Mouse (Mus musculus) myocyte (in vitro differentiated cells): ENCODE results near the gene Itpr2. TPM values are rescaled to one million over a fixed set of nuclear protein-coding genes. Genes with fewer than 3 reads are reported as not detected.

Experiments
- H3K27me3 ChIP-seq: one replicate; pipeline ENCODE4 v1.6.1; 2011; ENCODE audit not compliant: control insufficient read depth, insufficient read depth, insufficient read length
- H3K36me3 ChIP-seq: one replicate; pipeline ENCODE4 v1.6.1; 2011; ENCODE audit not compliant: control insufficient read depth, insufficient read depth
- H3K4me2 ChIP-seq: one replicate; pipeline ENCODE4 v1.6.1; 2011; ENCODE audit warnings: low read depth, control low read depth
- H3K4me3 ChIP-seq: one replicate; pipeline ENCODE4 v1.5.1; 2011; ENCODE audit warnings: mild to moderate bottlenecking, control low read depth, moderate library complexity
- H3K79me2 ChIP-seq: one replicate; pipeline ENCODE4 v1.6.1; 2011; ENCODE audit not compliant: control insufficient read depth, insufficient read depth
- H3ac ChIP-seq: one replicate; pipeline ENCODE4 v1.6.1; 2011; ENCODE audit not compliant: control insufficient read depth, insufficient read length
- CEBPB ChIP-seq: IDR thresholded peaks from 2 replicates; pipeline ENCODE4 v1.6.1; 2011; ENCODE audit warnings: mild to moderate bottlenecking, moderate library complexity; ENCODE audit not compliant: poor library complexity, insufficient read depth, severe bottlenecking
- E2F4 ChIP-seq: IDR thresholded peaks from one replicate; pipeline ENCODE4 v1.6.1; 2011; ENCODE audit warnings: mild to moderate bottlenecking, control low read depth, moderate library complexity; ENCODE audit not compliant: insufficient read depth
- MAX ChIP-seq: IDR thresholded peaks from one replicate; pipeline ENCODE4 v1.6.1; 2011; ENCODE audit warnings: low read depth, mild to moderate bottlenecking, control low read depth
- MYOD1 ChIP-seq, 3 experiments: IDR thresholded peaks; one replicate each; pipeline ENCODE4 v1.6.1; 2011; ENCODE audit warnings: control low read depth in 2 of 3, low read depth in 2 of 3, mild to moderate bottlenecking in 2 of 3, moderate library complexity in 1 of 3; ENCODE audit not compliant: insufficient read length in 2 of 3, control insufficient read depth in 1 of 3
- MYOG ChIP-seq, 3 experiments: IDR thresholded peaks; one replicate each; pipeline ENCODE4 v1.6.1; 2011; ENCODE audit warnings: control low read depth in 2 of 3, low read depth in 2 of 3, mild to moderate bottlenecking in 2 of 3; ENCODE audit not compliant: insufficient read length in 2 of 3, control insufficient read depth in 1 of 3, insufficient read depth in 1 of 3
- POLR2A ChIP-seq: IDR thresholded peaks from one replicate; pipeline ENCODE4 v1.6.1; 2011; ENCODE audit warnings: low read depth, mild to moderate bottlenecking, control low read depth, moderate library complexity; ENCODE audit not compliant: insufficient read length
- POLR2AphosphoS2 ChIP-seq: IDR thresholded peaks from one replicate; pipeline ENCODE4 v1.6.1; 2011; ENCODE audit warnings: low read depth, control low read depth; ENCODE audit not compliant: insufficient read length
- REST ChIP-seq: IDR thresholded peaks from one replicate; pipeline ENCODE4 v1.6.1; 2011; ENCODE audit warnings: mild to moderate bottlenecking, control low read depth, moderate library complexity; ENCODE audit not compliant: insufficient read depth, insufficient read length
- SRF ChIP-seq: IDR thresholded peaks from one replicate; pipeline ENCODE4 v1.6.1; 2011; ENCODE audit warnings: low read depth; ENCODE audit not compliant: control insufficient read depth, insufficient read length
- TCF12 ChIP-seq: IDR thresholded peaks from one replicate; pipeline ENCODE4 v1.6.1; 2011; ENCODE audit warnings: mild to moderate bottlenecking, control low read depth; ENCODE audit not compliant: poor library complexity, insufficient read depth, severe bottlenecking
- TCF3 ChIP-seq: IDR thresholded peaks from one replicate; pipeline ENCODE4 v1.6.1; 2011; ENCODE audit warnings: low read depth, control low read depth; ENCODE audit not compliant: insufficient read length
- USF1 ChIP-seq: IDR thresholded peaks from one replicate; pipeline ENCODE4 v1.6.1; 2011; ENCODE audit warnings: low read depth, mild to moderate bottlenecking, control low read depth, moderate library complexity
- polyA plus RNA-seq: library from polyadenylated mRNA; unstranded; fragments of >200 nt; fragmentation: generic; extraction: Trizol; gene quantifications from one replicate; pipeline ENCODE4 v1.2.1, GENCODE M21; 2012; ENCODE audit warnings: missing spikeins

Itpr2 gene
- polyA plus RNA-seq, 1 experiment = 4.7 TPM

GRCm38 (mm10) chr6:146513899-146514298, 11.9 kb upstream of the Itpr2 start:
- no peak overlapping the region for H3K4me2 ChIP-seq
- H3K36me3 ChIP-seq = no peaks in the 10 kb centered on the region
- no peak overlapping the region for H3K4me3 ChIP-seq
- no peak overlapping the region for H3ac ChIP-seq
- TF ChIP-seq CEBPB = no peak
- no peaks in the 10 kb centered on the region for H3K79me2 ChIP-seq
- H3K27me3 ChIP-seq = no peaks in the 10 kb centered on the region

DNA sequence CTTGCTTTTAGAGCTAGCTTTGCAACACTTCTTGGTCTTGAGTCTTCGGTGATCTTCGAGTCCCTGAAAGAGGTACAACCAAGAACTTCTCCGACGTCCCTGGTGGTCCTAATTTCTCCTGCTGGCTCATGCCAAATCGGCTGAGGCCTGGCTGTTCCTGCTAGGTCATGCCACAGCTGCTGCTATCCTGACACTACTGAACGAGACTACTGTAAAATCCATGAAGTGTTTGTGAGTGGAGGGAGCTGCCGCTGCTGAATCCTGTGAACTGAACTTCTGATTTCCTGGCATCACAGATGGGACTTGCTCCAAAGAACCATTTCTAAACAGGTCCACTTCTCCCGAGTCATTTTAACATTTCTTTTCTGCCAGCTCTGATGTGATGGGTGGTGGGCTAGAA, 11.4 kb upstream of the Itpr2 start:
- Histone ChIP-seq H3K27me3 (no peaks in the 10 kb centered on the region), H3K36me3 (no peaks in the 10 kb centered on the region), H3K79me2 (no peaks in the 10 kb centered on the region), H3K4me3 (no peak overlapping the region), H3K4me2 (no peak overlapping the region), H3ac (no peak overlapping the region)
- no peak for TF ChIP-seq POLR2AphosphoS2
- no peak for TF ChIP-seq E2F4
- TF ChIP-seq MYOD1 (IDR thresholded peaks at IDR 0.05; ENCODE audit: control insufficient read depth in 1 of 3, insufficient read length in 2 of 3, low read depth in 2 of 3) = no peak
- no peak for TF ChIP-seq TCF3
- TF ChIP-seq MAX = no peak
- TF ChIP-seq POLR2A = no peak
- TF ChIP-seq TCF12 = no peak
- no peak for TF ChIP-seq REST
- TF ChIP-seq USF1 = no peak
- TF ChIP-seq CEBPB = no peak

- Histone ChIP-seq H3K4me3 (no peak overlapping the region), H3K79me2 (no peaks in the 10 kb centered on the region), H3K27me3 (no peaks in the 10 kb centered on the region), H3K36me3 (no peaks in the 10 kb centered on the region), H3ac (no peak overlapping the region), H3K4me2 (no peak overlapping the region)
- no peak for TF ChIP-seq REST
- TF ChIP-seq POLR2A = no peak
- no peak for TF ChIP-seq MYOG (IDR thresholded peaks at IDR 0.05; ENCODE audit: control insufficient read depth in 1 of 3, insufficient read depth in 1 of 3, insufficient read length in 2 of 3, low read depth in 2 of 3)
- TF ChIP-seq MYOD1 (IDR thresholded peaks at IDR 0.05; ENCODE audit: control insufficient read depth in 1 of 3, insufficient read length in 2 of 3, low read depth in 2 of 3) = no peak
- TF ChIP-seq E2F4 = no peak
- no peak for TF ChIP-seq CEBPB
- no peak for TF ChIP-seq MAX
- TF ChIP-seq SRF = no peak
- no peak for TF ChIP-seq TCF3
- TF ChIP-seq USF1 = no peak
- no peak for TF ChIP-seq TCF12
- no peak for TF ChIP-seq POLR2AphosphoS2
Measured at GRCm38 (mm10) chr6:146511511-146511910, 9.5 kb upstream of the Itpr2 start.

DNA sequence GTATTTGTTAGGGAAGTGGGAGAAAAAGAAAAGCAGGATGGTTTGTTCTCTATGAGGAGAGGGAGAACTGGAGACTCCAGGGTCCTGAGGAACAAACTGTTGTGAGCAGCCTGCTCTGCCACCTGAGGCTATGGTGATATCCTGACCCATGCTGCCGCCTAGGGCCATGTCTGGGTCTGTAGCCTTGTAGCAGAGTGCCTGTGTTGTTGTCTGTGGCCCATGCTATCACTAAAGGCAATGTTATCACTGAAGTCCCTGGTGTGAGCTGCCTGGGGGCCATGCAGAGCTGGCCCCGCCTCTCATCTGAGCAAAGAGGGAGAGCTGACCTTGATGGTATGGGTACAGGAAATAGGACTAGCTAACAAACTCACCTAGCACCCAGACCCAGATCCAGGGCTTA, 7.9 kb upstream of the Itpr2 start:
- H3K4me3 ChIP-seq = no peak overlapping the region
- no peaks in the 10 kb centered on the region for H3K27me3 ChIP-seq
- H3ac ChIP-seq = no peak overlapping the region
- no peaks in the 10 kb centered on the region for H3K79me2 ChIP-seq
- no peaks in the 10 kb centered on the region for H3K36me3 ChIP-seq
- H3K4me2 ChIP-seq = no peak overlapping the region
- TF ChIP-seq POLR2A (no peak), USF1 (no peak), POLR2AphosphoS2 (no peak)

DNA sequence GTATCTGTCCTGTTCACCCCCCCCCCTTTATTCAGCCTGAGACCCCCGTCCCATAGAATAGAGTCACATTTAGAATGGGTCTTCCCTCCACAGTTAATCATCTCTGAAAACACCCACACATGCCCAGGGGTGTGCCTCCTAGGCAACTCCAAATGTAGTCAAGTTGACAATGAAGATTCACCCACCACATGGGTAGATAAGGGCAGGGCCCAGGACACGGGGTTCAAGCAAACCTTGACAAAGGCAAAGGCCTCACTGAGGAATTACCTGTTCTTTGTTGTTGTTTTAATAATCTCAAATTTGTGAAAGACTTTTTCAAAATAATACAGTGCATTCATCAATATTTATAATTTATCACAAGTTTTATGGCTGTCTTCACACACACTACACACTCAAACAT, 2.4 kb upstream of the Itpr2 start:
- Histone ChIP-seq H3K79me2 (peaks cover 5% of the 10 kb centered on the region), H3K36me3 (no peaks in the 10 kb centered on the region), H3K4me3 (no peak overlapping the region), H3K27me3 (no peaks in the 10 kb centered on the region), H3ac (no peak overlapping the region), H3K4me2 (no peak overlapping the region)
- no peak for TF ChIP-seq REST
- no peak for TF ChIP-seq POLR2A
- no peak for TF ChIP-seq TCF3
- TF ChIP-seq MYOD1 (IDR thresholded peaks at IDR 0.05; ENCODE audit: control insufficient read depth in 1 of 3, insufficient read length in 2 of 3, low read depth in 2 of 3) = no peak
- TF ChIP-seq POLR2AphosphoS2 = no peak
- TF ChIP-seq USF1 = no peak
- no peak for TF ChIP-seq MYOG (IDR thresholded peaks at IDR 0.05; ENCODE audit: control insufficient read depth in 1 of 3, insufficient read depth in 1 of 3, insufficient read length in 2 of 3, low read depth in 2 of 3)
- no peak for TF ChIP-seq CEBPB
- TF ChIP-seq TCF12 = no peak
- TF ChIP-seq E2F4 = no peak
- no peak for TF ChIP-seq SRF
- TF ChIP-seq MAX = no peak
